Mouse (Mus musculus) embryonic facial prominence, embryonic 15.5 days (tissue): ENCODE data around the gene Hexdc. TPM values are rescaled to one million over a fixed set of nuclear protein-coding genes. Genes with fewer than 3 reads are reported as not detected.

Source experiments
- ATAC-seq: fragments of 200-750 bp; cut with Nextera tagmentation; 2 replicates; pipeline ENCODE4 v1.8.0; 2017; ENCODE audit warnings: low read depth, moderate TSS enrichment; ENCODE audit not compliant: insufficient number of reproducible peaks, low FRiP score, low TSS enrichment
- H3K27ac ChIP-seq: fragments of 300-500 bp; sonication (generic); replicated peaks from 2 replicates; pipeline ENCODE4 v1.5.1; 2015; ENCODE audit warnings: mild to moderate bottlenecking, inconsistent platforms
- H3K27me3 ChIP-seq: fragments of 300-500 bp; sonication (generic); 2 replicates; pipeline ENCODE4 v1.6.1; 2015; ENCODE audit warnings: inconsistent platforms
- H3K36me3 ChIP-seq: fragments of 300-500 bp; sonication (generic); 2 replicates; pipeline ENCODE4 v1.6.1; 2015; ENCODE audit warnings: mild to moderate bottlenecking, inconsistent platforms
- H3K4me1 ChIP-seq: fragments of 300-500 bp; sonication (generic); 2 replicates; pipeline ENCODE4 v1.6.1; 2015; ENCODE audit warnings: inconsistent platforms
- H3K4me2 ChIP-seq: fragments of 300-500 bp; sonication (generic); replicated peaks from 2 replicates; pipeline ENCODE4 v1.6.1; 2015; ENCODE audit warnings: mild to moderate bottlenecking, inconsistent platforms
- H3K4me3 ChIP-seq: fragments of 300-500 bp; sonication (generic); replicated peaks from 2 replicates; pipeline ENCODE4 v1.5.1; 2015; ENCODE audit warnings: mild to moderate bottlenecking, inconsistent platforms
- H3K9ac ChIP-seq: fragments of 300-500 bp; sonication (generic); 2 replicates; pipeline ENCODE4 v1.6.1; 2015; ENCODE audit warnings: inconsistent platforms
- H3K9me3 ChIP-seq: fragments of 300-500 bp; sonication (generic); replicated peaks from 2 replicates; pipeline ENCODE4 v1.6.1; 2016; ENCODE audit warnings: inconsistent platforms
- WGBS: fragments of 180-500 bp; shearing (Covaris S2); methylation state at CpG from one replicate; pipeline ENCODE4 v1.1.7; 2015; 5-methylcytosine and 5-hydroxymethylcytosine counted together
- polyA plus RNA-seq: library from polyadenylated mRNA; unstranded; fragments of >200 nt; fragmentation: Nextera tagmentation; extraction: Ambion mirVana; gene quantifications from 2 replicates; pipeline ENCODE4 v1.2.1, GENCODE M21; 2015

Gene Hexdc
- polyA plus RNA-seq, 1 experiment from 2014 or later = 12.2 TPM

DNA sequence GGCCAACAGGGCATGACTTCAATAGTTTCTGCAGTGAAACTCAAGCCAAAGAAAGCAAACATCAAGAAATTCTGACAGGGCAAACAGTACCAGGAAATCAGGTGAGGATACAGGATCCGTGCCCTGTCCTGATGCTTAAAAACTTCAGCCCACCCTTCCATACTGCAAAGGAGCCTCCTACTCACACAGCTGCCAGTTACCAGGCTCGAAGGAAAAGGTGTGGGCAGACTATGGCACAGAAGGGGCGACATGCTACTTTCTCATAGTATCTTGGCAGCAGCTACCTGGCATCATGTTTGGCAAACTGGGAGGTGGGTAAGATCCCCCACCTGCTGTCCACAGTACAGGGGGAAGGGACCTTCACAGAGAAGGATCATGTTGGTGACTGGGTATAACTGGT lies 10.8 kb upstream of the Hexdc start:
- no peaks in the 10 kb centered on the region for H3K36me3 ChIP-seq
- ATAC-seq = no peak
- H3K27ac ChIP-seq = no peak overlapping the region
- no peak overlapping the region for H3K4me3 ChIP-seq
- WGBS = 77% methylated on average over 3 of the region's 3 CpGs
- H3K4me2 ChIP-seq = no peak overlapping the region
- H3K27me3 ChIP-seq = no peaks in the 10 kb centered on the region
- H3K9me3 ChIP-seq = no peaks in the 10 kb centered on the region
- H3K9ac ChIP-seq = no peak overlapping the region
- H3K4me1 ChIP-seq = no peaks in the 10 kb centered on the region; the same call in 1 of the 2 replicates

DNA sequence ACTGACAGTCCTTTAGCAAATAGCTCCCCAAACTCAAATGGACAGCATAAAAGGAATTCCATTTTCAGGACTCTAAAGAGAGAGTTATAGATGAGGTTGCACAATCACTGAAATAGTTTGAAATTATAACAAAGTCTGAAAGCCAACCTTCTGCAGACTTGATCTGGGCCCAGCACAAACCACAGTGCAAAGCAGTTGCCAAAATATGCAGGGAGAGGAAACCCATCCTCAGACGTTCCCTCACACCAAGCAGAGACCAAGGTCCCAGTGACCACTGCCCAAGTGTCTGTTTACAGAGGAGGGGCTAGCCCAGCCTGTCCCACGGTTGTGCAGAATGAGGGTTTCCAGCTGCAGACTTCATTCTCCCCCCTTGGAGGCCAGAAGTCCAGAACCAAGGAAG lies 5.6 kb upstream of the Hexdc start:
- WGBS = 41% methylated on average over 2 of the region's 2 CpGs
- H3K4me3 ChIP-seq = no peak overlapping the region
- H3K9me3 ChIP-seq = no peaks in the 10 kb centered on the region
- H3K9ac ChIP-seq = no peak overlapping the region
- H3K4me1 ChIP-seq = peaks cover 3% of the 10 kb centered on the region
- no peak overlapping the region for H3K4me2 ChIP-seq
- no peaks in the 10 kb centered on the region for H3K36me3 ChIP-seq
- no peaks in the 10 kb centered on the region for H3K27me3 ChIP-seq
- H3K27ac ChIP-seq = no peak overlapping the region
- ATAC-seq = peak; percentile 44; the same call in 1 of the 2 replicates

DNA sequence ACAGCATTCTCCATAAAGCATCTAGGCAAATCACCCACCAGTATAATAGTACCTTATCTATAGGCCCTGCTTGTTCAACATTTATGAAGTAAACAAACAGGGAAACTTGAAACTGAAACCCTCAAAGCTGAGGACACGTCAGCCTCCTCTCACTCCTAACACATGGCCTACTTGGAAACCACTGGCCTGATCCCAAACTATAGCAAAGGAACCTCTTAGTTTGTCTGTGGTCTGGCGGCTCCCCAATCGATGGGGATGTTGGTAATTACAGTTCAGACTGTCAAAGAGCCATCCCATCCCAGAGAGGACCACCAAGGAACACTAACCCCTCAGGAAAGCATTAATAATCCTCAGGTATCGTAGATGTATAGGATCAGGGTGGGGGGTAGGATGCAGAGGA lies 4.4 kb upstream of the Hexdc start:
- no peaks in the 10 kb centered on the region for H3K36me3 ChIP-seq
- H3K27ac ChIP-seq = no peak overlapping the region
- 64% methylated on average over 4 of the region's 4 CpGs for WGBS
- ATAC-seq = no peak
- H3K27me3 ChIP-seq = no peaks in the 10 kb centered on the region
- no peak overlapping the region for H3K4me3 ChIP-seq
- no peaks in the 10 kb centered on the region for H3K9me3 ChIP-seq
- H3K4me2 ChIP-seq = no peak overlapping the region
- H3K4me1 ChIP-seq = peaks cover 8% of the 10 kb centered on the region
- no peak overlapping the region for H3K9ac ChIP-seq

DNA sequence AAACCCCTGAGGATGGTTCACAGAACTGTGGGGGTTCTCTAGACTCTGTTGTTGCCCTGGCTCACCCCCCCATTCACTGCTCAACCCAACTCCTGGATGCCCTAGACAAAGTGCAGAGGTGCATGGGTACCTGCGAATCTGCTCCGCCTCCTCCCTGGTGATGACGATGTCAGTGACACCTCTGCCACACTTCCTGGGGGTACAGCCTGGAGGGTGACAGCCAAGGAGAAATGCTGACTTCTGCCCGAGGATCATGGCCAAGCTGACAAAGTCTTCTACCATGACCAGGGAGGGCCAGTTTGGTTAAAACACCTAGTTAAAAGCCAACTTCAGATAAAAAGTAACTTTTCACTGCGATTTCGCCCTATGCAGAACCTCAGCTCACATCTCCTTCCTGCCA lies 3.5 kb upstream of the Hexdc start:
- ATAC-seq = no peak
- Histone ChIP-seq H3K27me3 (no peaks in the 10 kb centered on the region), H3K4me1 (peaks cover 12% of the 10 kb centered on the region), H3K36me3 (no peaks in the 10 kb centered on the region), H3K27ac (no peak overlapping the region), H3K4me3 (no peak overlapping the region), H3K4me2 (no peak overlapping the region), H3K9me3 (no peaks in the 10 kb centered on the region), H3K9ac (no peak overlapping the region)
- 92% methylated on average over 6 of the region's 6 CpGs for WGBS

DNA sequence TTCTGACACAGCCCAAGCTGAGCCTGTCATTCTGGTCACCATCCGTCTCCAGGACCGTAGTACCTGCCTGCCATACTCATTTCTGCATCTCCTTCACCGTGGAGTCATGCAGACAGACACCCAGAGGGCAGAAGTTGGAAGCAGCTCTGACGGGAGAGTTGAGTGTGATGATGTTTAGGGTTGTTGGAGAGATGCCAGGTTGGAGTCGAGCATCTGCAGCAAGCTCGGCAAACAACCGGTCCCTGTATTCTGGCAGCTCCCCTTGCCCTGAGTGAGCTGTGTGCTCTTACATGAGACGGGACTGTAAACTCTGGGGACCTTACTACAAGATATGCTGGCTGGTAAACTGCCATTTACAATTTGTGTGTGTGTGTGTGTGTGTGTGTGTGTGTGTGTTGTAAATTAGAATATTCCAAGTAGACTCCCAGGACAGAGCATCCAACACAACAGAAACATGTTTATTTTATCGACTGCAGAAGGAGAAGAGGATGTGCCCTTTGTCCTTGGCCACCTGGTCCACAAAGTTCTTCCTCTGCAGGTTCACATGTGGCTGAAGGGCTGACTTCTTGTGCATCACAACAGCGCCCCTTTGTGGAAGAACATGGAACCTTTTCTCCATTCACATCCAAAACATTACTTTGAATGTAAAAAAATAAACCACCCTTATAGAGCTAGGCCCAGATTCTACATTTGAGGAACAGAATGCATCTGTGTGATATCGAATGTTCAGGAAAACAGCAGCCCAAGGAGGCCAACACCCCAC lies 2.6 kb upstream of the Hexdc start:
- Histone ChIP-seq H3K9ac (no peak overlapping the region), H3K4me1 (peaks cover 12% of the 10 kb centered on the region), H3K4me3 (no peak overlapping the region), H3K9me3 (no peaks in the 10 kb centered on the region), H3K36me3 (no peaks in the 10 kb centered on the region), H3K27ac (no peak overlapping the region), H3K4me2 (no peak overlapping the region), H3K27me3 (no peaks in the 10 kb centered on the region)
- no peak for ATAC-seq
- 39% methylated on average over 11 of the region's 11 CpGs for WGBS

DNA sequence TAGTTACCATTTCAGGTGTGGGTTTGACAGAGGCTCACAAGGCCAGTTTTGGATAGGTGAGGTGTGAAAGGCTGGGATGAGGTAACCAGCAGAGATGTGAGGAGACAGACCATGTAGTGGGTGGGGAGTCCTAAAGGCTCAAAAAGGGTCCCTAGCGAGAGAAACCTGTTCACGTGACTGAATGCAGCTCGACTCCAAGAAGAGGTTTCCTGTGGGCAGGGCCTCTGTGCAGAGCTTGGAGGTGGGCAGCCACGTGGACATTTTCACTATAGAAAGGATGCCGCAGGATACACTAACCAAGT lies 423 bp upstream of the Hexdc start:
- H3K27me3 ChIP-seq = no peaks in the 10 kb centered on the region
- no peaks in the 10 kb centered on the region for H3K9me3 ChIP-seq
- H3K4me1 ChIP-seq = peaks cover 12% of the 10 kb centered on the region
- no peak for ATAC-seq
- 0 out of 2 replicates have a peak overlapping the region, but pooled peaks have one; percentile 54 for H3K9ac ChIP-seq
- H3K27ac ChIP-seq = peak overlapping the region; percentile 48
- peak overlapping the region; percentile 71 for H3K4me3 ChIP-seq
- 0% methylated on average over 5 of the region's 5 CpGs for WGBS
- peaks cover 4% of the 10 kb centered on the region; the same call in 1 of the 2 replicates for H3K36me3 ChIP-seq
- H3K4me2 ChIP-seq = peak overlapping the region; percentile 80

DNA sequence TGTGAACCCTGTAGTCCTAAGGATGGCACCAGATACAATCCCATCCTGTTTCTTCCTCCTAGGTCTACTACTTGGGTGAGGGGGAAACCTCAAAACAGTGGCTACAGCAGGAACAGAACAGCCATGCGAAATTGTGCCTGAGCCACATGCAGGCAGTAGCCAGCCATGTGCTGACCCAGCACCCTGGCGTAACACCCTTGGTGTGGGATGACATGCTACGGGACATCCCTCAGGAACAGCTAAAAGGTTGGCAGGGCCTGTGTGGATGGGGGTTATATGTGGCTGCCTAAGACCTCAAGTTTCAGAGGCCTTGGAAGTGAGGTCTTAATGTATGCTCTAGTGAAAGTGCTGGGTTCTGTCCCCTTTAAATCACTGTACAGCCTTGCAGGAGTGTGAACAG lies 12.6 kb downstream of the Hexdc start:
- peaks cover 52% of the 10 kb centered on the region for H3K36me3 ChIP-seq
- no peak overlapping the region for H3K4me2 ChIP-seq
- H3K27ac ChIP-seq = no peak overlapping the region
- 93% methylated on average over 3 of the region's 3 CpGs for WGBS
- no peak overlapping the region for H3K4me3 ChIP-seq
- H3K27me3 ChIP-seq = no peaks in the 10 kb centered on the region
- ATAC-seq = no peak
- H3K9ac ChIP-seq = no peak overlapping the region
- no peaks in the 10 kb centered on the region for H3K4me1 ChIP-seq
- no peaks in the 10 kb centered on the region for H3K9me3 ChIP-seq

DNA sequence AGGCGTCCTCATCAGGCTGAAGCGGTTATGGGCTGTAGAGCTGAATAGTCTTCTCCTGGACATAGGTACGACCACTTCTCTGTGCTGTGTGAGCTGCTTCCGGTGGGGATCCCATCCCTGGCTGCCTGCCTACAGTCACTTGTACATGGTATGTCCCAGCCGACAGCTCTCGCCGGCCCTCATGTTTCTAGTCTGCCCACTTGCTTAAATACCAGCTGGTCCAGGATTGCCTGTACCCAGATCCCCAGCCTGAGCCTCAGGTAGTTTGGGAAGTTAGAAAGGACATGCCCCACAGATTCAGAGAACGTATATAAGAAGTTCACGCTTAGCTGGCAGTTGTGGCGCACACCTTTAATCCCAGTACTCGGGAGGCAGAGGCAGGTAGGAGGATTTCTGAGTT lies 15.5 kb downstream of the Hexdc start:
- no peak overlapping the region for H3K9ac ChIP-seq
- no peak overlapping the region for H3K4me3 ChIP-seq
- H3K9me3 ChIP-seq = no peaks in the 10 kb centered on the region
- ATAC-seq = no peak
- no peaks in the 10 kb centered on the region for H3K27me3 ChIP-seq
- H3K27ac ChIP-seq = no peak overlapping the region
- no peaks in the 10 kb centered on the region for H3K4me1 ChIP-seq
- peaks cover 77% of the 10 kb centered on the region for H3K36me3 ChIP-seq
- WGBS = 85% methylated on average over 11 of the region's 11 CpGs
- H3K4me2 ChIP-seq = no peak overlapping the region

DNA sequence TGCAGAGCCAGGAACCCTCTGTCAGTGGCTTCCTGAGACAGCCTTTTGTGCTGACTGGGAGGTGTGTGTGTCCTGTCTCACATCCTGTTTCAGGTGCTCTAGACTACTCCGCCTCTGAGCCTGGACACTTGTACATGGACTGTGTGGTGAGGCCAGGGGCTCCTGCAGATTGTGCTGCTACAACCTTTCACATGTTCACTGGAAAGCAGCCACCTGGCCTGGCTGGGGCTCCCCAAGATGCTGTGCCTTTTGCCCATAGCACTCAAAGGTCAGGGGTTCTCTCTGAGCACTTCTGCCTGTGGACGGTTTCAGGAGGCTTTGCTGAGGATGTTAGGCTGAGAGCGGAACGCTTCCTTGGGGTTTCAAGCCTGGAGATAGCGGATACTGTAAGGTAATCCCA lies 16.5 kb downstream of the Hexdc start:
- Histone ChIP-seq H3K27ac (no peak overlapping the region), H3K9me3 (no peaks in the 10 kb centered on the region), H3K4me1 (no peaks in the 10 kb centered on the region), H3K4me2 (no peak overlapping the region), H3K27me3 (no peaks in the 10 kb centered on the region), H3K36me3 (peaks cover 86% of the 10 kb centered on the region), H3K9ac (no peak overlapping the region), H3K4me3 (no peak overlapping the region)
- no peak for ATAC-seq
- WGBS = 85% methylated on average over 5 of the region's 5 CpGs

DNA sequence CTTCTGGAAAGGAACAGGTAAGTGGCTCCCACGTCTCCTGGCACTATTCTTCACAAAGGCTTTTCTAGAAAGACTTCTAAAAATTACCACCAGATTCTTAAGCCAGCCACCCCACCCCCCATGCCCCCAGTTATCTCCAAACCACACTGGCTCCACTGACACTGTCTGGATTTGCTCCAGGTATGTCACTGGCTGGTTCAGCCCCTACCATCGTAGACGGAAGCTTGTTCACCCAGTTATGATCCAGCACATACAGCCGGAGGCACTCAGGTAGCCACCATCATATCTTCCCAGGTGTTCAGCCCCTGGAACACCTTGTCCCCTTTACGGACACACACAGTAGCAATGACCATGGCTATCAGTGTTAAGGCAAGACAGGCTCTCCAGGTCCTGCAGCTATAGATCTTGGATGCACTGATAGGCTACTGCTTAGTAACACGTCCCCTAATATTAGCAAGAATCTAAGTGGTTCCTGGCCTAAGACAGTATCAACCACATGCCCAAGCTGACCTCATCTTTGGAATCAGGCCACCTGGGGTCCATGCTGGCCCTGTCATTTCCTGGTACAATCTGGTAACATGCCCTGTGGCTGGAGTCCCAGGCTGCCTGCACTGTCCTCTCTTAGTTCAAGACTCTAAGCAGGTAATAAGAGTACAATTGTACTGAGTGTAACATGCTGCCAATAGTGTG lies 17.2 kb downstream of the Hexdc start:
- H3K4me2 ChIP-seq = no peak overlapping the region
- peaks cover 86% of the 10 kb centered on the region for H3K36me3 ChIP-seq
- no peaks in the 10 kb centered on the region for H3K9me3 ChIP-seq
- WGBS = 88% methylated on average over 6 of the region's 6 CpGs
- H3K27ac ChIP-seq = no peak overlapping the region
- no peak overlapping the region for H3K4me3 ChIP-seq
- no peak; the same call in 1 of the 2 replicates for ATAC-seq
- H3K9ac ChIP-seq = no peak overlapping the region
- H3K4me1 ChIP-seq = no peaks in the 10 kb centered on the region
- H3K27me3 ChIP-seq = no peaks in the 10 kb centered on the region

DNA sequence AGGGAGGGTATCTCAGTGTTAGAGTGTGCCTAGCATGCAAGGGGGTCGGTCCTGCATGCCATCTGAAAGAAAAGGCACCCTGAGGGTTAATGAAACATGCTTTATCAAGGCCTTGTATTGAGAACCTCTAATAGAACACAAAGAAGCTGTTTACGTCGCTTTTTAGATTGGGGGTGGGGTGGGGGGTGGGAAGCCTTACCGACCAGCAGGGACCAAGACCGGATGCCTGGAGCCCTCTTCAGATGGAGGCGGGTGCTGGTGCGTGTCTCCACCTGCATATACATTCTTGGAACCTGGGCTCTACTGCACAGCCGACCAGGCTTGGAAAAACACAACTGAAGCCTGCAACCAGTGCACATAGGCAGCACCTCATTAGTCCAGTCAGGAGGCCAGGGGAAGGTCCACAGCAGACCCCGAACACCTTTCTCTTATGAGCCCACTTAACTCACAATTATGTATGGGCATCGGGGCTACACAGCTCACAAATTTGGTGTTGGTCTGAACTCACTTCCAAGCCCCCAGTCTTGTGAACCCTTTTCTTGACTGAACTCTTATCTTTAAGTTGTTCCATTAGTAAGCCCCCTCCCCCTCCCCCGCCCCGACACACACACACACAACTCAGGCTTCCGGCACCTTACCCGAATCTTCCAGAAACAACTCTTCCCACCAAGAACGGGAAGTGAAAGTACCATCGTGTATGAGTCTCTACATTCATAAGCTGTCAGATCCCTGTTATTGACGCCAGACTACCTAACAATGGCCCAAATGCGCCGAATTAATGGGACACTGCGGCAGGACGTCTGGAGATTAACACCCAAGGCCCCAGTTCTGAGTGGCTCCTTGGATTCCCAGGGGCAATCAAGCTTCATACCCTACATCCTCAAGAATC lies 24.1 kb downstream of the Hexdc start:
- peak overlapping the region; percentile 85 for H3K4me2 ChIP-seq
- no peaks in the 10 kb centered on the region for H3K9me3 ChIP-seq
- peaks cover 14% of the 10 kb centered on the region for H3K4me1 ChIP-seq
- H3K36me3 ChIP-seq = peaks cover 27% of the 10 kb centered on the region
- 17% methylated on average over 21 of the region's 21 CpGs for WGBS
- H3K4me3 ChIP-seq = peak overlapping the region; percentile 72
- no peak for ATAC-seq
- H3K27me3 ChIP-seq = no peaks in the 10 kb centered on the region
- peak overlapping the region; percentile 61 for H3K9ac ChIP-seq
- H3K27ac ChIP-seq = peak overlapping the region; percentile 87
